In genomic region chr2:26516275-26516674, GRCm38 (mm10) we compare ENCODE assay signal across 8 mouse cellular contexts. TPM values are rescaled to one million over a fixed set of nuclear protein-coding genes. Genes with fewer than 3 reads are reported as not detected.
A peak's percentile ranks its signal among the peaks of the same experiment; 100 is the strongest.
DNase-seq lines count a peak whose midpoint lies in the region; ATAC-seq and TF ChIP-seq lines count a peak whose summit lies in the region.

TSS of gene Notch1 (minus strand) at chr2:26516663.

- no peak for ATAC-seq in forebrain, embryonic 16.5 days
- ATAC-seq in midbrain, embryonic 16.5 days = 0 out of 2 replicates have a peak, but pooled peaks have one; percentile 36

- no peaks in the 10 kb centered on the region for H3K27me3 ChIP-seq in ES-Bruce4 (ENCODE audit: control insufficient read depth, insufficient read depth, low read length, poor library complexity, severe bottlenecking)
- no peaks in the 10 kb centered on the region for H3K27me3 ChIP-seq in forebrain, embryonic 16.5 days (replicated peaks; ENCODE audit: control insufficient read depth, insufficient read depth, low read length)
- H3K27me3 ChIP-seq in hindbrain, embryonic 10.5 days (ENCODE audit: insufficient read depth, poor library complexity, severe bottlenecking) = no peaks in the 10 kb centered on the region; the same call in 1 of the 2 replicates
- H3K27me3 ChIP-seq in midbrain, embryonic 16.5 days (ENCODE audit: control insufficient read depth, insufficient read depth, low read depth, low read length) = no peaks in the 10 kb centered on the region

- no peak within 1 kb of the TSS for H3K4me3 ChIP-seq in ES-Bruce4 (ENCODE audit: low read depth, low read length)
- no peak within 1 kb of the TSS for H3K4me3 ChIP-seq in forebrain, embryonic 16.5 days (replicated peaks; ENCODE audit: low read length)
- H3K4me3 ChIP-seq in hindbrain, embryonic 10.5 days = 0 out of 2 replicates have a peak within 1 kb of the TSS, but pooled peaks have one; percentile 9
- no peak within 1 kb of the TSS for H3K4me3 ChIP-seq in midbrain, embryonic 16.5 days (ENCODE audit: low read depth, low read length)

- H3K4me2 ChIP-seq in forebrain, embryonic 16.5 days (ENCODE audit: low read length) = no peak within 1 kb of the TSS
- no peak within 1 kb of the TSS for H3K4me2 ChIP-seq in midbrain, embryonic 16.5 days (ENCODE audit: low read length)

- no peaks in the 10 kb centered on the region for H3K36me3 ChIP-seq in ES-Bruce4 (ENCODE audit: control insufficient read depth, insufficient read depth, low read length, poor library complexity, severe bottlenecking)
- H3K36me3 ChIP-seq in forebrain, embryonic 16.5 days (ENCODE audit: control insufficient read depth, insufficient read depth) = no peaks in the 10 kb centered on the region
- no peaks in the 10 kb centered on the region for H3K36me3 ChIP-seq in hindbrain, embryonic 10.5 days
- H3K36me3 ChIP-seq in midbrain, embryonic 16.5 days (ENCODE audit: control insufficient read depth, insufficient read depth, low read length) = no peaks in the 10 kb centered on the region

- no peak for TF ChIP-seq POLR2A in ES-Bruce4 (IDR thresholded peaks at IDR 0.05; ENCODE audit: insufficient read depth, low read length)

- H3K27ac ChIP-seq in ES-Bruce4 (ENCODE audit: insufficient read depth, low read length) = no peak within 1 kb of the TSS
- H3K27ac ChIP-seq in forebrain, embryonic 16.5 days (ENCODE audit: low read length) = 0 out of 2 replicates have a peak within 1 kb of the TSS, but pooled peaks have one; percentile 3
- H3K27ac ChIP-seq in hindbrain, embryonic 10.5 days = peak within 1 kb of the TSS; percentile 63; the same call in 1 of the 2 replicates
- peak within 1 kb of the TSS; percentile 33; the same call in 1 of the 2 replicates for H3K27ac ChIP-seq in midbrain, embryonic 16.5 days (ENCODE audit: low read length)

- H3K9ac ChIP-seq in ES-Bruce4 (ENCODE audit: low read depth, poor library complexity, severe bottlenecking) = no peak within 1 kb of the TSS
- no peak within 1 kb of the TSS for H3K9ac ChIP-seq in forebrain, embryonic 16.5 days (replicated peaks; ENCODE audit: low read depth, low read length)
- H3K9ac ChIP-seq in midbrain, embryonic 16.5 days (ENCODE audit: low read depth, low read length) = no peak within 1 kb of the TSS

- no peak for TF ChIP-seq CTCF in ES-Bruce4 (IDR thresholded peaks at IDR 0.05; ENCODE audit: low read depth, low read length)

- DNase-seq in adrenal gland, adult (ENCODE audit: inconsistent age in 2 of 2, low spot score in 1 of 2) = peak; percentile 46 to 66
- peak; percentile 18 for DNase-seq in hindbrain, embryonic 10.5 days (ENCODE audit: low spot score)
- DNase-seq in layer of hippocampus, postnatal 25 days (ENCODE audit: extremely low spot score in 1 of 2, low spot score in 1 of 2) = no peak
- no peak for DNase-seq in urinary bladder, adult 18-20 months (ENCODE audit: low spot score in 2 of 2)
- no peak for DNase-seq in frontal cortex, postnatal 25 days (ENCODE audit: low spot score in 2 of 2)

- TF ChIP-seq EP300 in ES-Bruce4 (IDR thresholded peaks at IDR 0.05; ENCODE audit: insufficient read depth, low read depth, low read length) = no peak

- H3K4me1 ChIP-seq in ES-Bruce4 (ENCODE audit: control insufficient read depth, insufficient read depth, low read length) = no peaks in the 10 kb centered on the region
- peaks cover 4% of the 10 kb centered on the region; the same call in 1 of the 2 replicates for H3K4me1 ChIP-seq in forebrain, embryonic 16.5 days (replicated peaks; ENCODE audit: control insufficient read depth, insufficient read depth, low read length)
- H3K4me1 ChIP-seq in hindbrain, embryonic 10.5 days (replicated peaks) = peaks cover 42% of the 10 kb centered on the region
- H3K4me1 ChIP-seq in midbrain, embryonic 16.5 days (ENCODE audit: control insufficient read depth, insufficient read depth, low read length) = no peaks in the 10 kb centered on the region

- no peaks in the 10 kb centered on the region for H3K9me3 ChIP-seq in ES-Bruce4 (replicated peaks; ENCODE audit: control insufficient read depth, insufficient read depth, low read length, poor library complexity, severe bottlenecking)
- H3K9me3 ChIP-seq in forebrain, embryonic 16.5 days (ENCODE audit: control insufficient read depth, low read length) = no peaks in the 10 kb centered on the region
- no peaks in the 10 kb centered on the region for H3K9me3 ChIP-seq in hindbrain, embryonic 10.5 days
- H3K9me3 ChIP-seq in midbrain, embryonic 16.5 days (replicated peaks; ENCODE audit: control insufficient read depth, low read length, poor library complexity, severe bottlenecking) = no peaks in the 10 kb centered on the region

- 33% methylated on average over 12 of the region's 12 CpGs for WGBS in forebrain, embryonic 16.5 days
- WGBS in hindbrain, embryonic 10.5 days = 61% methylated on average over 12 of the region's 12 CpGs
- 62% methylated on average over 12 of the region's 12 CpGs for WGBS in midbrain, embryonic 16.5 days

RNA-seq across cellular contexts. Expression of gene Notch1, which starts in this region (rescaled TPM):
- 31.1 and 31.9 TPM in 2 replicates for polyA plus RNA-seq in ES-Bruce4 (2011; ENCODE audit: insufficient read depth, insufficient read length, low read depth, missing spikeins)
- 20.2 and 23.6 TPM in 2 replicates for polyA plus RNA-seq in forebrain, embryonic 16.5 days (2015; fragmentation: Nextera tagmentation; extraction: Ambion mirVana)
- 39.1 and 46.4 TPM in 2 replicates for polyA plus RNA-seq in hindbrain, embryonic 10.5 days (2016; fragmentation: Nextera tagmentation; extraction: Ambion mirVana)
- 10 to 100 TPM; 31.4 to 38.0 TPM for total RNA-seq in layer of hippocampus, postnatal 25 days (2021)
- polyA plus RNA-seq in midbrain, embryonic 16.5 days (2015; fragmentation: Nextera tagmentation; extraction: Ambion mirVana) = 10.7 and 11.4 TPM in 2 replicates

Comparison
In these comparisons a context has a peak if more than half of its experiments do, and no peak if none do; other contexts are left out.
1. DNase-seq: peak in adrenal gland, adult (2 of 2) and hindbrain, embryonic 10.5 days (single experiment); none in layer of hippocampus, postnatal 25 days (0 of 2), urinary bladder, adult 18-20 months (0 of 2) and frontal cortex, postnatal 25 days (0 of 2).